Mouse (Mus musculus): ENCODE measurements around the gene Pcgf2.

Gene Pcgf2

GRCm38 (mm10) chr11:97700003-97700745 is at the start of gene Pcgf2:
TSS of gene Pcgf2 (minus strand) at chr11:97700497.
- in situ Hi-C loops (cut with MboI; ENCODE audit: low pct_unique_long_range_greater_than_20kb in 1 of 2, low sequenced_read_pairs in 2 of 2, unreplicated experiment in 1 of 2) = loop anchor here in 1 of 2 experiments (5.0 kb wide), 2 partner anchors 37 to 63 kb away; no protein-coding TSS in a partner anchor

DNA sequence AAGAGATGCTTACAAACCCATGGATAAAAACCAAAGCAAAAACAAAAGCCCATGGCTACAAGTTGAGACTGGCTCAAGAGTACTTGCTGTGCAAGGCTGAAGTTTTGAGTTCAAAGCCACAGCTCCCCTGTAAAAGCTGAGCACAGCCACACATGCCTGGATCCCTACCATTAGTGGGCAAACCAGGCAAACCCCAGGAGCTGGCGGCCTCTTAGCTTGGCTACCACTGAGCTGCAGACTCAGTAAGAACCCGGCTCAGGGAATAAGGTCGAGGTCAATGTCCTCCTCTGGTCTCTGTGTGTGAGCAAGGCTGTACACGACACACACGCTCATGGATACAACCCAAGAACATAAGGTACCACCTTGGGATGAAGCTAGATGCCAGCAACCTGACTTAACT is 48.2 kb upstream of the Pcgf2 start:
- in situ Hi-C loops (cut with MboI; ENCODE audit: low pct_unique_long_range_greater_than_20kb in 1 of 2, low sequenced_read_pairs in 2 of 2, unreplicated experiment in 1 of 2) = no loop called here

DNA sequence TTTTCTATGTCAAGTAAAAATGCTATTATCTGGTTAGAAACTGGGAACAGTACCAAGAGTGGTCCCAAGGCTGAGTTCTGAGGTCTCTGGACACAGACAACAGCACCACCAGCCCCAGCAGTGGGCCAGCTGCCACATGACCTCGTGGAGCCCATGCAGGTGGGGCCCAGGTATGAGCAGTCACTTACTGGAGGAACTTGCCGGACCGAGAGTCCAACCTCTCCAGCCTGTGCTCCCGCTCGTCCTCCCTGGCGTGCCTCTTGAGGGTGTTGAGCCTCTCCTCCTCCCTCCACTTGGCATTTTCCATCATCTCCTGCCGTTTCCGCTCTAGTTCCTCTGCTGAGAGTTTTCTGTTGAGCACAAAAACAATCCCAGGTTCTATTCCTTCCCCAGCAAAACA is 47.5 kb upstream of the Pcgf2 start:
- in situ Hi-C loops (cut with MboI; ENCODE audit: low pct_unique_long_range_greater_than_20kb in 1 of 2, low sequenced_read_pairs in 2 of 2, unreplicated experiment in 1 of 2) = no loop called here

DNA sequence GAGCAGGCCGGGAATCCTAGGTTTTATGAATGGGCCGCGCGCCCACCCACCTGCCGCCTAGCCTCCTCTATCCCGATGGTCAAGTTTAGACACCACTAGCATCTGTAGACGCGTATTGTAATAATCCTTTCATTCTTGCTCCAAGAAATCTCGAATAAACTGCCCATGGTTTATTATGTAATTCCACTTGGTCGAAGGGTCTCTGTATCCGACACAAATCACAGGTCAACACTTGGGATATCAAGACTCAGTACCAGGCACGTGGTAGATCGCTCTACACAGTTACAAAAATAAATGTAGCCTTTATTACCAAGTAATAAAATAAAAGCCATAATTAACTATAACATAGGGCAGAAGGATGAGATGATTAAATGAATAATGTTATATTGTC is 45.0 kb upstream of the Pcgf2 start:
- in situ Hi-C loops (cut with MboI; ENCODE audit: low pct_unique_long_range_greater_than_20kb in 1 of 2, low sequenced_read_pairs in 2 of 2, unreplicated experiment in 1 of 2) = no loop called here

DNA sequence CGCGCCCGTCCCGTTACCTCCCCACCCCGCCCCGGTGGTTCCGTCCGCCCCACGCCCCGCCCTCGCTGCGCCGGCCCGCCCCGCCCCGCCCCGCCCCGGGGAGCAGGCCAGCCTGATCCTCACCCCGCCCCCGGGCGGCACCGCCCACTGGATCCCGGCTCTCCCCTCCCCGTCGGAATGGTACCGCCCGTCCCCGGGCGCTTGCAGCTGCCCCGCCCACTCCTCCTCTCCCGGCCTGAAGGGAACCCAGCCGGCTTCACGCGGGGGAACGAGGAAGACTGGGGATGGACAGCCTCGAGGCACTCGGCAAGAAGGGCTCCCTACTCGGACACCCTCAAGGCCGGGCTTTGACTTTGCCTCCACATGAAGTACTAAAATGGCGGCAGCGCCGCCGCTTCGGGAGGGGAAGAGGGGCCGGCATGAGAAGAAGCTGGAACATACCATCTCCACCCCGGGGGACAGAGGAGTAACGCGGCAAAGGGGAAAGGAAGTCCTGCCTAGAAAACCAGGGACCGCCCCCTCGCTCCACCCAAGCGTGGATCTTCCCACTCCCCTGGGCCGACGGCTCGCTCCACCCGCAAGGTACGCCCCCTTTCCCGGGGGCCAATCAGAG is 44.5 kb upstream of the Pcgf2 start:
- in situ Hi-C loops (cut with MboI; ENCODE audit: low pct_unique_long_range_greater_than_20kb in 1 of 2, low sequenced_read_pairs in 2 of 2, unreplicated experiment in 1 of 2) = no loop called here

- in situ Hi-C loops (cut with MboI; ENCODE audit: low pct_unique_long_range_greater_than_20kb in 1 of 2, low sequenced_read_pairs in 2 of 2, unreplicated experiment in 1 of 2) = no loop called here
Measured at GRCm38 (mm10) chr11:97744063-97744717, 43.9 kb upstream of the Pcgf2 start, which contains the start of gene Pip4k2b. TSS of gene Pip4k2b (minus strand) at chr11:97744704.

GRCm38 (mm10) chr11:97743423-97743822 is 43.1 kb upstream of the Pcgf2 start:
- in situ Hi-C loops (cut with MboI; ENCODE audit: low pct_unique_long_range_greater_than_20kb in 1 of 2, low sequenced_read_pairs in 2 of 2, unreplicated experiment in 1 of 2) = no loop called here

GRCm38 (mm10) chr11:97742591-97742990 is 42.3 kb upstream of the Pcgf2 start:
- in situ Hi-C loops (cut with MboI; ENCODE audit: low pct_unique_long_range_greater_than_20kb in 1 of 2, low sequenced_read_pairs in 2 of 2, unreplicated experiment in 1 of 2) = no loop called here

DNA sequence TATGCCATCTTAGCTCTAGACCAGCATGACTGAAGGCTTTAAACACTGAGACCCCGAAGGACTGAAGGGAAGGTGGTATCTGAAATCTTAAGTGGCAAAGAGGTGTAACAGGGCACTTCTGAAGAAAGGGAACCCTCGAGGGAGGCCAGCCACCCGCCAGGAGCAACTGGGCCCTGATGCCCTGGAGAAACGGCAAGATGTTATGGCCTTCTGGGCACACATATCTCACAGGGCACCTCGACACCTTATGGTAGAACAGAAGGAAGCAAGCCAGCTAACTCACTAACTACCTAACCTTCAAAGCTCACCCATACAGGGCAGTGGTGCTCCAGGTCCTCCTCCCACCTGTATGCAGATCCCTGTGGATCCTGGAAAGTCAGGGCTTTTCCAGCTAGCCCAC is 41.9 kb upstream of the Pcgf2 start:
- in situ Hi-C loops (cut with MboI; ENCODE audit: low pct_unique_long_range_greater_than_20kb in 1 of 2, low sequenced_read_pairs in 2 of 2, unreplicated experiment in 1 of 2) = no loop called here

- in situ Hi-C loops (cut with MboI; ENCODE audit: low pct_unique_long_range_greater_than_20kb in 1 of 2, low sequenced_read_pairs in 2 of 2, unreplicated experiment in 1 of 2) = no loop called here
Measured at GRCm38 (mm10) chr11:97740190-97740589, 39.9 kb upstream of the Pcgf2 start.

DNA sequence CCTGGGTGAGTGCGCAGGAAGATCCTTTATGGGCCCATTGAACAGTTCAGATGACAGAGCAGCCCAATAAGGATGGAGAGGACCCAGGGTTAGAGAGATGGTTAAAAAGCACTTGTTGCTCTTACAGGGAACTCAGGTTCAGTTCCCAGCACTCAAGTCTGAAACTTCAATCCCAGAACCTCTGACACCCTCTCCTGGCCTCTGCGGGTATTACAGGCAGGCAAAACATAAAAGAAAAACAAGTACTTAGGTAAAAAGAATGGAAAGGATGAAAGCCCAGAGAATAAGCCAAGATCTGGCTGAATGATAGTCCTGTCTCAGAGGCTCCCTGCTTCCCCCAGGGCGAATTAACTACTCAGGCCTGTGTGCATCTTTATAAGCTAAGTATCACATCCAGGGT is 38.9 kb upstream of the Pcgf2 start:
- in situ Hi-C loops (cut with MboI; ENCODE audit: low pct_unique_long_range_greater_than_20kb in 1 of 2, low sequenced_read_pairs in 2 of 2, unreplicated experiment in 1 of 2) = loop anchor here in 1 of 2 experiments (5.0 kb wide), 1 partner anchor 37 kb away; the partner anchor contains the start of genes Pcgf2 and Psmb3

DNA sequence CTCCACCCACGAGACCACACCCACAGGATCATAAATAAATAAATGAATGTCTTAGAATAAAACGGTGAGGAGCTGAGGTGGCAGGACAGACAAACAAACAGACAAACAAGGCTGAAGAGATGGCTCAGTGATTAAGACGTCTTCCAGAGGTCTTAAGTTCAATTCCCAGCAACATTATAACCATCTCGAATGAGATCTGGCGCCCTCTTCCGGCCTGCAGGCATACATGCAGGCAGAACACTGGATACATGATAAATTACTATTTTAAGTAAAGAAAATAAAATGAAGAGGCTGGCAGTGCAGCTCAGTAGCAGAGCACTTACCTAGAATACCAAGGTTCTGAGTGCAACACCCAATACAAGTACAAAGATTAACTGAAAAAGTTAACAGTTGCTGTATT is 38.4 kb upstream of the Pcgf2 start:
- in situ Hi-C loops (cut with MboI; ENCODE audit: low pct_unique_long_range_greater_than_20kb in 1 of 2, low sequenced_read_pairs in 2 of 2, unreplicated experiment in 1 of 2) = loop anchor here in 1 of 2 experiments (5.0 kb wide), 1 partner anchor 36 kb away; the partner anchor contains the start of genes Pcgf2 and Psmb3

GRCm38 (mm10) chr11:97737600-97737999 is 37.3 kb upstream of the Pcgf2 start:
- in situ Hi-C loops (cut with MboI; ENCODE audit: low pct_unique_long_range_greater_than_20kb in 1 of 2, low sequenced_read_pairs in 2 of 2, unreplicated experiment in 1 of 2) = loop anchor here in 1 of 2 experiments (5.0 kb wide), 1 partner anchor 35 kb away; the partner anchor contains the start of genes Pcgf2 and Psmb3

GRCm38 (mm10) chr11:97736645-97737044 is 36.3 kb upstream of the Pcgf2 start:
- in situ Hi-C loops (cut with MboI; ENCODE audit: low pct_unique_long_range_greater_than_20kb in 1 of 2, low sequenced_read_pairs in 2 of 2, unreplicated experiment in 1 of 2) = loop anchor here in 1 of 2 experiments (5.0 kb wide), 1 partner anchor 34 kb away; the partner anchor contains the start of genes Pcgf2 and Psmb3

GRCm38 (mm10) chr11:97734810-97735209 is 34.5 kb upstream of the Pcgf2 start:
- in situ Hi-C loops (cut with MboI; ENCODE audit: low pct_unique_long_range_greater_than_20kb in 1 of 2, low sequenced_read_pairs in 2 of 2, unreplicated experiment in 1 of 2) = loop anchor here in 1 of 2 experiments (5.0 kb wide), 2 partner anchors 33 to 83 kb away; partner anchors contain the start of genes Pcgf2 and Psmb3

- in situ Hi-C loops (cut with MboI; ENCODE audit: low pct_unique_long_range_greater_than_20kb in 1 of 2, low sequenced_read_pairs in 2 of 2, unreplicated experiment in 1 of 2) = loop anchor here in 1 of 2 experiments (5.0 kb wide), 1 partner anchor 81 kb away; no protein-coding TSS in a partner anchor
Measured at GRCm38 (mm10) chr11:97733689-97734088, 33.4 kb upstream of the Pcgf2 start.

DNA sequence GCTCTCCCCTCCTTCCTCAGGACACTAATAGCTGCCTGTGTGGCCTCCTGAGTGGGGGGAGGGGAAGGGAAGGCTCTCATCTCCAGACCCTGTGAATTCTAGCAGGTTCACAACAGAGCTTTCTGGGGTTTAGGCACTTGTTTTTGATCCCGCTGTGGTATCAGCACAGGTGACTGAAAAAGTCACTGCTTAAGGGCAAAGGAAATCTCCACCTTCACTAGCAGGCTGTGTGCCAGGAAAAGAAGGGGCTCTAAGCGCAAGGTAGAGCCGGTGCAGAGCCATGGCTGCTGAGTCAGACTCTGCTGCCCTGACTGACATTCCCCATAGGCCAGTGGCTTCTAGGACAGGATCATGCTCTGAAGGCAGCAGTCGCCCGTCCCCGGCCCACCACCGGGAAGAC is 28.4 kb upstream of the Pcgf2 start:
- in situ Hi-C loops (cut with MboI; ENCODE audit: low pct_unique_long_range_greater_than_20kb in 1 of 2, low sequenced_read_pairs in 2 of 2, unreplicated experiment in 1 of 2) = no loop called here

DNA sequence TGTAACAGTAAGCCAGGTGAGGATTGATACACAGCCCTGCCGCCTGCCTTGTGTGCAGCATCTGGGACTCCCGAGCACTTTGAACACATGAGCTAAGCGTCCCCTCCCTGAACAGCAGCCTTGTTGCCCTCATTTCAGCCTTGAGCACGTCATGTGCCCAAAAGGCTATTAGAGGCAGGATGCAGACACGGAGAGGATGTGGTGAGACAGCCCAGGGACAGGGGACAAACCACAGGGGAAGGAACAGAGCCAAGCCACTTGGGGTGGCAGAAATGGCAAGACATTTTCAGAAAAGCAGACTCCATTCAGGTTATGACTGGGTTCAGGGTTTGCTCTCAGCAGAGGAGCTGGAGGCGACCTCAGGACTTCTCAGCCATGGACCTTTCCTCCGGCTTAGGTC is 28.0 kb upstream of the Pcgf2 start:
- in situ Hi-C loops (cut with MboI; ENCODE audit: low pct_unique_long_range_greater_than_20kb in 1 of 2, low sequenced_read_pairs in 2 of 2, unreplicated experiment in 1 of 2) = no loop called here

GRCm38 (mm10) chr11:97723709-97724108 is 23.4 kb upstream of the Pcgf2 start:
- in situ Hi-C loops (cut with MboI; ENCODE audit: low pct_unique_long_range_greater_than_20kb in 1 of 2, low sequenced_read_pairs in 2 of 2, unreplicated experiment in 1 of 2) = no loop called here

All from mouse embryonic stem cell (cell line).